ENCODE assay signal across 8 mouse cellular contexts in the genomic region with DNA sequence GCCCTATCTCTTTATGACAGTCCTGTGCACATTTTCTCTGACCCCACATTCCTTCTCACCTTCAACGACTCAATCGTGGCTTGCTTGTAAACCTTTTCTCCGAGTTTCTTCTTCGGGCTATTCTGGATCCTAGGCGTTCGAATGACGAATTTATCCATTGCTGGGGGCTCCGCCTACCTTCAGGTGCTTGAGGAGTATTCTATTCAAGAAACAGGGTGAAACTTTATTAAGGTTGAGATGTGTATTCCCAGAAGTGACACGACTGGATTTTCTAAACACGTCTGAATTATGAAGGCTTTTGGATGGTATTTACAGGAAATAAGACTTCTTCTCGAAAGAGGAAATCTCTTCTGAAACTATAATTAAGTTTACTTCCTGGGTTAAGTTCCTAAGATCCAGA. TPM values are rescaled to one million over a fixed set of nuclear protein-coding genes. Genes with fewer than 3 reads are reported as not detected.
DNase-seq lines count a peak whose midpoint lies in the region; ATAC-seq and TF ChIP-seq lines count a peak whose summit lies in the region.

No protein-coding gene starts in this region.

- ATAC-seq in heart, embryonic 12.5 days (ENCODE audit: insufficient number of reproducible peaks, low FRiP score): no peak
- no peak for ATAC-seq in G1E (ENCODE audit: extremely low read depth, insufficient number of reproducible peaks, low FRiP score, poor library complexity, severe bottlenecking)
- no peak for ATAC-seq in heart, embryonic 14.5 days (ENCODE audit: insufficient number of reproducible peaks, insufficient read depth, low FRiP score, low read depth)
- no peak for ATAC-seq in liver, postnatal 0 days
- no peak for ATAC-seq in cerebellum, adult (ENCODE audit: insufficient number of reproducible peaks, low FRiP score, low TSS enrichment)

- intact Hi-C loops in heart, postnatal 25 days (cut with DNase I): loop anchor here (5.0 to 10.0 kb wide), 2 partner anchors 135 to 503 kb away; a partner anchor contains a TSS

- DNase-seq in heart, postnatal 25 days (ENCODE audit: low spot score): no peak
- no peak for DNase-seq in G1E (ENCODE audit: low spot score)
- no peak for DNase-seq in liver, postnatal 0 days
- no peak for DNase-seq in layer of hippocampus, adult 18-20 months (ENCODE audit: low spot score in 2 of 2)
- DNase-seq in embryo, embryonic 11 days: no peak

- peak overlapping the region; percentile 89 for H3K9ac ChIP-seq in heart, embryonic 12.5 days
- peak overlapping the region; percentile 94 for H3K9ac ChIP-seq in heart, embryonic 14.5 days (ENCODE audit: low read length)
- H3K9ac ChIP-seq in liver, postnatal 0 days (replicated peaks): peak overlapping the region; percentile 89

- H3K9me3 ChIP-seq in heart, embryonic 12.5 days (replicated peaks): no peaks in the 10 kb centered on the region
- no peaks in the 10 kb centered on the region for H3K9me3 ChIP-seq in G1E (replicated peaks)
- H3K9me3 ChIP-seq in heart, embryonic 14.5 days (ENCODE audit: control insufficient read depth, low read length): no peaks in the 10 kb centered on the region
- H3K9me3 ChIP-seq in liver, postnatal 0 days (ENCODE audit: low read length): no peaks in the 10 kb centered on the region

- H3K36me3 ChIP-seq in heart, embryonic 12.5 days: peaks cover 27% of the 10 kb centered on the region
- peaks cover 40% of the 10 kb centered on the region for H3K36me3 ChIP-seq in G1E (replicated peaks)
- H3K36me3 ChIP-seq in heart, embryonic 14.5 days (ENCODE audit: control insufficient read depth, insufficient read depth, low read length): peaks cover 37% of the 10 kb centered on the region
- H3K36me3 ChIP-seq in liver, postnatal 0 days (replicated peaks; ENCODE audit: insufficient read depth, low read length): peaks cover 15% of the 10 kb centered on the region

- peak overlapping the region; percentile 95 for H3K4me3 ChIP-seq in heart, embryonic 12.5 days
- H3K4me3 ChIP-seq in G1E (ENCODE audit: low read depth, low read length): peak overlapping the region; percentile 97
- peak overlapping the region; percentile 87 to 98 for H3K4me3 ChIP-seq in heart, embryonic 14.5 days (ENCODE audit: control insufficient read depth in 1 of 2, insufficient read depth in 1 of 2, low read depth in 1 of 2, low read length in 2 of 2)
- peak overlapping the region; percentile 91 for H3K4me3 ChIP-seq in liver, postnatal 0 days (ENCODE audit: low read depth, low read length)

- no peak for TF ChIP-seq EP300 in liver, postnatal 0 days (IDR thresholded peaks at IDR 0.05; ENCODE audit: low read depth)

- H3K4me1 ChIP-seq in heart, embryonic 12.5 days (replicated peaks): peaks cover 23% of the 10 kb centered on the region
- H3K4me1 ChIP-seq in G1E (ENCODE audit: insufficient read depth, low read depth, low read length): peaks cover 64% of the 10 kb centered on the region
- H3K4me1 ChIP-seq in heart, embryonic 14.5 days (ENCODE audit: control insufficient read depth in 2 of 2, insufficient read depth in 2 of 2, low read length in 2 of 2): peaks cover 0 to 21% of the 10 kb centered on the region in 2 experiments; a peak in 2 of 4 replicates
- H3K4me1 ChIP-seq in liver, postnatal 0 days (ENCODE audit: insufficient read depth): peaks cover 33% of the 10 kb centered on the region

- no peak for TF ChIP-seq CTCF in G1E (IDR thresholded peaks at IDR 0.05; ENCODE audit: low read depth, low read length)
- no peak for TF ChIP-seq CTCF in liver, postnatal 0 days (IDR thresholded peaks at IDR 0.05; ENCODE audit: low read depth)

- H3K27me3 ChIP-seq in heart, embryonic 12.5 days (replicated peaks): no peaks in the 10 kb centered on the region
- no peaks in the 10 kb centered on the region for H3K27me3 ChIP-seq in G1E (ENCODE audit: insufficient read depth, low read length)
- no peaks in the 10 kb centered on the region for H3K27me3 ChIP-seq in heart, embryonic 14.5 days (ENCODE audit: control insufficient read depth, insufficient read depth, low read length)
- no peaks in the 10 kb centered on the region for H3K27me3 ChIP-seq in liver, postnatal 0 days (ENCODE audit: insufficient read depth, low read length)

- peak overlapping the region; percentile 98 for H3K27ac ChIP-seq in heart, embryonic 12.5 days (ENCODE audit: poor library complexity, severe bottlenecking)
- peak overlapping the region; percentile 96 to 97 for H3K27ac ChIP-seq in heart, embryonic 14.5 days (replicated peaks in 1 of 2; ENCODE audit: control insufficient read depth in 1 of 2, insufficient read depth in 1 of 2, low read depth in 2 of 2, low read length in 2 of 2)
- H3K27ac ChIP-seq in liver, postnatal 0 days (ENCODE audit: low read depth): peak overlapping the region; percentile 99

- 39% methylated on average over 11 of the region's 11 CpGs for WGBS in heart, embryonic 12.5 days
- WGBS in heart, embryonic 14.5 days: 47% methylated on average over 11 of the region's 11 CpGs
- WGBS in liver, postnatal 0 days (ENCODE audit: insufficient replicate concordance): 28% methylated on average over 11 of the region's 11 CpGs

- H3K4me2 ChIP-seq in heart, embryonic 12.5 days: peak overlapping the region; percentile 88
- peak overlapping the region; percentile 71 for H3K4me2 ChIP-seq in heart, embryonic 14.5 days (ENCODE audit: low read length)
- H3K4me2 ChIP-seq in liver, postnatal 0 days (ENCODE audit: low read depth, low read length): peak overlapping the region; percentile 83

RNA-seq across cellular contexts. Expression of a gene that starts 0.7 kb away (rescaled TPM):
- polyA plus RNA-seq in heart, embryonic 12.5 days (2016; fragmentation: Nextera tagmentation; extraction: Ambion mirVana): 321 and 334 TPM in 2 replicates
- 100 to 1,000 TPM; 114 to 137 TPM for total RNA-seq in heart, postnatal 25 days (2021)
- 191 and 209 TPM in 2 replicates for total RNA-seq in G1E (2014; fragmentation: Nextera tagmentation)
- total RNA-seq in G1E (2017): 89.2 and 113 TPM in 2 replicates
- 74.2 and 102 TPM in 2 replicates for polyA plus RNA-seq in G1E (2012)
- 330 and 352 TPM in 2 replicates for polyA plus RNA-seq in heart, embryonic 14.5 days (2014; fragmentation: Nextera tagmentation; extraction: Ambion mirVana)
- 282 and 296 TPM in 2 replicates for polyA plus RNA-seq in liver, postnatal 0 days (2015; fragmentation: Nextera tagmentation; extraction: Ambion mirVana)
- 100 to 1,000 TPM; 224 to 234 TPM for total RNA-seq in layer of hippocampus, adult 18-20 months (2021)

RNA-seq across cellular contexts. Expression of a gene that starts 1.4 kb away (rescaled TPM):
- polyA plus RNA-seq in heart, embryonic 12.5 days (2016; fragmentation: Nextera tagmentation; extraction: Ambion mirVana): 15.8 and 28.3 TPM in 2 replicates
- 10 to 100 TPM; 10.7 to 14.2 TPM for total RNA-seq in heart, postnatal 25 days (2021)
- total RNA-seq in G1E (2014; fragmentation: Nextera tagmentation) (26.5 and 65.8 TPM in 2 replicates), G1E (2017) (15.1 and 15.8 TPM in 2 replicates)
- 13.4 and 17.6 TPM in 2 replicates for polyA plus RNA-seq in G1E (2012)
- 11.4 and 16.8 TPM in 2 replicates for polyA plus RNA-seq in heart, embryonic 14.5 days (2014; fragmentation: Nextera tagmentation; extraction: Ambion mirVana)
- polyA plus RNA-seq in liver, postnatal 0 days (2015; fragmentation: Nextera tagmentation; extraction: Ambion mirVana): 12.7 TPM in 2 replicates
- total RNA-seq in layer of hippocampus, adult 18-20 months (2021): 10 to 100 TPM; 17.2 to 17.3 TPM

RNA-seq across cellular contexts. Expression of a gene that starts 31.5 kb away (rescaled TPM):
- polyA plus RNA-seq in heart, embryonic 12.5 days (2016; fragmentation: Nextera tagmentation; extraction: Ambion mirVana): not detected in 2 replicates
- not detected for total RNA-seq in heart, postnatal 25 days (2021)
- 0.75 TPM in 1 of 2 replicates, not detected in the other for total RNA-seq in G1E (2014; fragmentation: Nextera tagmentation)
- not detected in 2 replicates for total RNA-seq in G1E (2017)
- polyA plus RNA-seq in G1E (2012): not detected in 2 replicates
- not detected in 2 replicates for polyA plus RNA-seq in heart, embryonic 14.5 days (2014; fragmentation: Nextera tagmentation; extraction: Ambion mirVana)
- not detected in 2 replicates for polyA plus RNA-seq in liver, postnatal 0 days (2015; fragmentation: Nextera tagmentation; extraction: Ambion mirVana)
- total RNA-seq in layer of hippocampus, adult 18-20 months (2021): not detected
